Mouse (Mus musculus): ENCODE data around the gene Serpina3b.
"Not testable (repeated sequence)": the region's sequence is repeated elsewhere in the genome, so short reads cannot be mapped to it uniquely, and the experiment has no call there.

Serpina3b gene

DNA sequence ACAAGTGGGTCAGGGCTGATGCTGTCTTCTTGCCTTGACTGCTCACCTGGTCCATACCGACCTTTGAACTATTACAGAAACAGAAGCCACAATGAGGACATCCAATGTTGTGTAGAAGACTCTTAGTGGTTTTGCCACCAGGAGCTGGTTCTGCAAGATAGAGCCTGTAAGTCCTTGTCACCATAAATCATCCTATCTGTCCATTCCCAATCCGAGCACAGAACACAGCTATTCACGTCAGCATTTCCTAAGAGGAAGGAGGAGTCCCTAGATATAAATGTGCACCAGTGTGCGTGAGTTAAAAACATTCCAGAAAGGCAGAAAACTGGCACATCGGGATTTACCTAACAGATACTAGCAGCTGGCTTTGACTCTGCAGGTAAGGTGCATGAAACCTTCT lies at the start of gene Serpina3b:
Serpina3b (plus strand) TSS at position 301 of the 400 bp plus-strand sequence.
- no peak for DNase-seq (ENCODE audit: low spot score)

- DNase-seq (ENCODE audit: low spot score), result no peak
These were observed 37.7 kb upstream of the Serpina3b start for GRCm38 (mm10) chr12:104090119-104090518.

GRCm38 (mm10) chr12:104091303-104091702 lies 36.5 kb upstream of the Serpina3b start:
- DNase-seq (ENCODE audit: low spot score), result no peak

DNA sequence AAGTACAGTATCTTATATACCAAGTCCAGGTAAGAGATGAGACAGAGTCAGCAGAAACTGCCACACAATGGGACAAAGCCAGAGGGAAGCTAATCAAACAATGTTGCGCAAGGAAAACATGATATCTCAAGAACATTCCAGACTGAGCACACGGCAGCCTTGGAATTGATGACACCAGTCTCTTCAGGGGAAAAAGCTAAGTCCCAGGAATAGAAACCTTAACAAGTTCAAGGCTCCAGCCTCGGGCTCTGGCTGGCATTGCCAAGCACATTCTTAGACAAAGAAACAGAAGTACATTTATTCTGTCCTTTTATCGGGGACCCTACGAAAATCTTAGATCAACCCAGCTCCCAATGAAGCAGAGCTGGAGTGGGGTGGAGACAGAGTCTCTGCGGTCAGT lies 27.0 kb upstream of the Serpina3b start, which contains the start of gene Serpina5:
Serpina5 (plus strand) TSS at position 346 of the 400 bp plus-strand sequence.
- DNase-seq (ENCODE audit: low spot score), result no peak

GRCm38 (mm10) chr12:104105847-104106246 lies 21.9 kb upstream of the Serpina3b start:
- no peak for DNase-seq (ENCODE audit: low spot score)

GRCm38 (mm10) chr12:104106919-104107318 lies 20.9 kb upstream of the Serpina3b start:
- DNase-seq (ENCODE audit: low spot score), result no peak

- no peak for DNase-seq (ENCODE audit: low spot score)
These were observed 19.3 kb upstream of the Serpina3b start for GRCm38 (mm10) chr12:104108507-104108906.

DNA sequence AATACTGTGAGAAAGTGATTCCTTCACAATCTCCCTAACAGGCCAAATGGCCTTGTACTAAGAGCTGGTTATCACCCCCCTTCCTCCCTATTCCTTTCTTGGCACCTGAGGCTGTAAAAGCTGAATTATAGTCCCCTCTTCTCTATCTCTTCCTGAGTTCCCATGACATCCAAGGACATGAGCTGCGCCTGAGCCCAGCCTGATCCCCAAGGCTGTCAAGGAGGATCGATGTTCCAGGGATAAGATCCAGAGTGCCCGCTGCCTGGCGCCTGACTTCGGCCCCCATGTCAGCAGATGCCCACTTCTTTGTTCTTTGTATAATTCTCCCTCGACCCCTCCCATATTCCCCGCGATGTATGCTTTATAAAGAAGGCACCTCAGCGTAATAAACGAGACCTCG lies 15.5 kb upstream of the Serpina3b start, which contains the start of gene Serpina3a:
Serpina3a (plus strand) TSS at position 392 of the 400 bp plus-strand sequence.
- not testable (repeated sequence) for DNase-seq (ENCODE audit: low spot score)

- DNase-seq (ENCODE audit: low spot score), result no peak
These were observed 12.7 kb upstream of the Serpina3b start for GRCm38 (mm10) chr12:104114921-104115579.

GRCm38 (mm10) chr12:104123097-104123496 lies 4.7 kb upstream of the Serpina3b start:
- DNase-seq (ENCODE audit: low spot score), result no peak

DNA sequence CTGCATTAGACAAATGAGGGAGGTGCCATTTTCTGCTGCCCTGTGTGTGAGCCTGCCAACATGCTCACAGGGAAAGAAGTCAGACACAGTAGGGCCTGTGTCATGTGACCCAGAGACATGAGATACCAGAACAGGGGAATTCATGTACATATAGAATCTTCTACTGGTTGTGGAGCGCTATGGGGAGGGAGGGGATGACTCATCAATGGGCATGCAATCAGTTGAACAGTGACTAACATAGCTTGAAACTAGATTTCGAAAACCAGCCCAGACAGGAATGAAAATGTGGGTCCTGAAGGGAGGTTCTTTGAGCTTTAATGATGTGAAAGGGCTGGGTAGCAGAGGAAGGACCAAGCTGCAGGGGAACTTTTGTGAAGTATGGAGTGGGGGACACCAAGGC lies 3.8 kb upstream of the Serpina3b start:
- no peak for DNase-seq (ENCODE audit: low spot score)

GRCm38 (mm10) chr12:104125021-104125560 lies 2.7 kb upstream of the Serpina3b start:
- no peak for DNase-seq (ENCODE audit: low spot score)

DNA sequence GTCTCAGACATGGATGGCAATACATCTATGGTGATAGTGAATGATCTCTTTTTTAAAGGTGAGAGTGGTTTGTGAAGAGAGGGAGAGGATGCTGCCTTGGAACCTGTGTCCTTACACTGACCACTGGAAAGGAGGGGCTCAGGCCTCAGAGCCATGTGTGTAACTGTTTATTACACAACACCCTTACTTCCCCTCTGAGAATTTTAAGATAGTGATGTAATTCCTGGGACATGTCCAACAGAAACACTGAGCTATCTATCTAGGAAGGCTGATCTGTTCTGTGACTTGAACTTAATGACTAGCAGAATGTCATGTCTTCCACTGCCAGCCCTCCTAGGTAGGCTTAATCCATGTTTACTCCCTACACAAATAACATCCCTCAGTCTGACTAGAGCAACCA lies 3.2 kb downstream of the Serpina3b start:
- no peak for DNase-seq (ENCODE audit: low spot score)

GRCm38 (mm10) chr12:104138216-104138615 lies 10.4 kb downstream of the Serpina3b start:
- DNase-seq (ENCODE audit: low spot score), result no peak

- no peak for DNase-seq (ENCODE audit: low spot score)
These were observed 12.8 kb downstream of the Serpina3b start for GRCm38 (mm10) chr12:104140543-104141103.

DNA sequence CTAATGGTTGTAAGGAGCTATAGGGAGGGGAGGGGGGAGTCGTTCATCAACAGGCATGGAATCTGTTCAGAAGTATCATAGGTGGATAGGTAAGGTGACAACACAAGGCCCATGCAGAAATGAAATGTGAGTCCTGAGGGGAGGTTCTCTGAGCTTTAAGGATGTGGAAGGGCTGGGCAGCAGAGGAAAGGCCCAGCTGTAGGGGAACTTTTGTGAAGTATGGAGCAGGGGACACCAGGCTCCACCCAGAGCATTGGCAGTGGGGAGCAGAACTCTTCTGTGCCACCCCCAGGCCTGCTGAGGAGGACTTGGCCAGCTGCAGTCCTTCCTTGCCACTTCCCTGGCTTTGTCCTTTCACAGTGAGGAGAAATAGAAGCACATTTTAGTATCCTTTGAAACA lies 13.7 kb downstream of the Serpina3b start:
- DNase-seq (ENCODE audit: low spot score), result no peak

- DNase-seq (ENCODE audit: low spot score), result no peak
These were observed 14.6 kb downstream of the Serpina3b start for GRCm38 (mm10) chr12:104142427-104142826.

- DNase-seq (ENCODE audit: low spot score), result no peak
These were observed 15.5 kb downstream of the Serpina3b start for GRCm38 (mm10) chr12:104143286-104143685.

DNA sequence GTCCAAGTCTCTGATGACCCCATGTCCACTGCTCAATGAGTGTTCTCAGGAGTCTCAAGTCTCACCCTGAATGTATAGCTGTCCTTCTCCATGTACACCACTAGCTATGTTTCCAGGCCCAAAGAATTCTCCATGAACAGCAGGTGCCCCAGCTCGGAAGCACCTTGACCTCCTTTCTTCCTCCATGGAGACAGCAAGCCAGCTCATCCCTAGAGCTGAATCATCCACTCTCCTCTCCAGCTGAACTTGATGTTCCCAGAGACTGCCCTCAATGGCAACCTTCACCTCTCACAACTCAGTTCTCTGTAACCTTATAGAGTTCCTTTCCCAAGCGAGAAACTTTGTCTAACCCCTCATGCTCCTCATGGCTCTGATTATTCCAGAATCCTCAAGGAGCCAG lies 17.8 kb downstream of the Serpina3b start:
- DNase-seq (ENCODE audit: low spot score), result no peak

GRCm38 (mm10) chr12:104151989-104152388 lies 24.2 kb downstream of the Serpina3b start:
- DNase-seq (ENCODE audit: low spot score), result no peak

GRCm38 (mm10) chr12:104153041-104153645 lies 25.3 kb downstream of the Serpina3b start:
- DNase-seq (ENCODE audit: low spot score), result no peak

GRCm38 (mm10) chr12:104153656-104154055 lies 25.9 kb downstream of the Serpina3b start, which contains the start of gene Serpina3c:
Gene Serpina3c (minus strand): TSS chr12:104153870.
- DNase-seq (ENCODE audit: low spot score), result no peak

GRCm38 (mm10) chr12:104174747-104175146 lies 47.0 kb downstream of the Serpina3b start:
- DNase-seq (ENCODE audit: low spot score), result no peak
